Comparison of ENCODE assay signal across 26 mouse cellular contexts in genomic region chr8:90897343-90897742, GRCm38 (mm10).
"Had no signal": no experiment of that assay in that cellular context is flagged by ENCODE, and none has a peak within 500 bp of the region (broad histone marks: within the 10 kb centered on the region; RNA-seq: fewer than 3 reads in every experiment).

No protein-coding gene starts in this region.

- DNase-seq: gastrocnemius, adult 2 months; gastrocnemius, postnatal 10 days; gastrocnemius, postnatal 25 days; heart, adult 18-20 months; heart, postnatal 10 days; heart, postnatal 36 days; kidney, adult 11 months; kidney, adult 2 months; kidney, adult 9 months; kidney, postnatal 14 days; kidney, postnatal 36 days; layer of hippocampus, adult 9-11 months; layer of hippocampus, postnatal 36 days; liver; liver, embryonic 13.5 days had no signal

- ATAC-seq: hindbrain, postnatal 0 days; intestine, embryonic 16.5 days had no signal

- H3K4me3 ChIP-seq: gastrocnemius, adult 2 months; heart, embryonic 10.5 days; heart, embryonic 12.5 days; hindbrain, embryonic 12.5 days; hindbrain, embryonic 15.5 days; kidney, embryonic 15.5 days; limb, embryonic 13.5 days; liver, embryonic 13.5 days; liver, embryonic 15.5 days had no signal

- H3K9me3 ChIP-seq: heart, embryonic 10.5 days; heart, embryonic 12.5 days; hindbrain, embryonic 12.5 days; hindbrain, embryonic 15.5 days; kidney, embryonic 15.5 days; limb, embryonic 13.5 days; liver, embryonic 13.5 days; liver, embryonic 15.5 days had no signal

- H3K27ac ChIP-seq: gastrocnemius, adult 2 months; heart, embryonic 10.5 days; hindbrain, embryonic 12.5 days; hindbrain, embryonic 15.5 days; hindbrain, postnatal 0 days; kidney, embryonic 15.5 days; kidney, postnatal 0 days; limb, embryonic 13.5 days; liver, embryonic 13.5 days; liver, embryonic 15.5 days had no signal

- H3K36me3 ChIP-seq: heart, embryonic 10.5 days; hindbrain, embryonic 15.5 days; kidney, embryonic 15.5 days; liver, embryonic 13.5 days; liver, embryonic 15.5 days had no signal

- H3K4me2 ChIP-seq: heart, embryonic 12.5 days; hindbrain, embryonic 12.5 days; hindbrain, embryonic 15.5 days; kidney, embryonic 15.5 days; limb, embryonic 13.5 days; liver, embryonic 11.5 days; liver, embryonic 13.5 days; liver, embryonic 15.5 days had no signal

- H3K27me3 ChIP-seq: heart, embryonic 12.5 days; hindbrain, embryonic 12.5 days; hindbrain, embryonic 15.5 days; kidney, embryonic 15.5 days; limb, embryonic 13.5 days; liver, embryonic 13.5 days; liver, embryonic 15.5 days had no signal

- H3K4me1 ChIP-seq: hindbrain, embryonic 15.5 days; liver, embryonic 15.5 days had no signal

- H3K9ac ChIP-seq: heart, embryonic 12.5 days; hindbrain, embryonic 12.5 days; hindbrain, embryonic 15.5 days; kidney, embryonic 15.5 days; limb, embryonic 13.5 days; liver, embryonic 13.5 days; liver, embryonic 15.5 days had no signal
